Mouse (Mus musculus) lung, postnatal 0 days (tissue): ENCODE data around the gene Preb.

ENCODE experiments used
- CTCF ChIP-seq: IDR thresholded peaks from 2 replicates; pipeline ENCODE4 v1.5.1; 2016; ENCODE audit warnings: antibody characterized with exemption, mild to moderate bottlenecking
- EP300 ChIP-seq: IDR thresholded peaks from 2 replicates; pipeline ENCODE4 v1.6.1; 2016; ENCODE audit warnings: antibody characterized with exemption, mild to moderate bottlenecking, control low read depth

DNA sequence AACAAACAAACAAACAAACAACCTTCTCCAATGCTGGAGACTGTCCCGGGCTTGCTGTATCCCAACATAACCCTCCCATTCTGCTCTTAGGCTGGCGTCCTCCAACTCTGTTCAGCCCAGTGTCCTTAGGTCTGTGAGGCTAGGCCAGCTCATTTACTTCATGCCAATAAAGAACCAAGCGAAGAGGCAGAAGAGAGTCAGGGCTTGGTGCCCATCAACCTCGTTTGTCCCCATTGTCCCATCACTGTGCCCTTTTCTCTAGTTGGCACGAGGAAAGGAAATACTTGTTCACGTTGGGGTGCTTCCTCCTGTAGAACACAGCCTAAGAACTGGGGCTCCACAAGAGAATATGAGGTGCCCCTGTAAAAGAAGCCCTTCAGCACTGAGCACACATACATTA, 8.5 kb downstream of the Preb start:
- TF ChIP-seq CTCF (no peak), EP300 (no peak)
